Mouse (Mus musculus) embryonic facial prominence, embryonic 11.5 days (tissue): ENCODE results near the gene Col4a2. TPM values are rescaled to one million over a fixed set of nuclear protein-coding genes. Genes with fewer than 3 reads are reported as not detected.

ENCODE experiments used
- ATAC-seq: fragments of 200-750 bp; cut with Nextera tagmentation; replicated peaks from 2 replicates; pipeline ENCODE4 v1.8.0; 2017; ENCODE audit warnings: low read depth; ENCODE audit not compliant: insufficient number of reproducible peaks, low FRiP score, low TSS enrichment
- DNase-seq: peaks from one replicate; pipeline ENCODE4 v3.0.0-alpha.2; 2015; ENCODE audit warnings: low spot score
- H3K27ac ChIP-seq: fragments of 300-500 bp; sonication (generic); replicated peaks from 2 replicates; pipeline ENCODE4 v1.5.1; 2014; ENCODE audit warnings: mild to moderate bottlenecking, low read depth, low read length, control low read depth
- H3K27me3 ChIP-seq: fragments of 300-500 bp; sonication (generic); 2 replicates; pipeline ENCODE4 v1.6.1; 2014; ENCODE audit warnings: mild to moderate bottlenecking, low read length, moderate library complexity, mixed read lengths; ENCODE audit not compliant: control insufficient read depth, insufficient read depth
- H3K36me3 ChIP-seq: fragments of 300-500 bp; sonication (generic); replicated peaks from 2 replicates; pipeline ENCODE4 v1.6.1; 2014; ENCODE audit warnings: low read depth, mild to moderate bottlenecking, low read length, moderate library complexity, mixed read lengths; ENCODE audit not compliant: control insufficient read depth, insufficient read depth
- H3K4me1 ChIP-seq: fragments of 300-500 bp; sonication (generic); 2 replicates; pipeline ENCODE4 v1.6.1; 2014; ENCODE audit warnings: low read length, mixed read lengths; ENCODE audit not compliant: control insufficient read depth, insufficient read depth
- H3K4me2 ChIP-seq: fragments of 300-500 bp; sonication (generic); 2 replicates; pipeline ENCODE4 v1.6.1; 2014; ENCODE audit warnings: low read depth, mild to moderate bottlenecking, control low read depth, low read length, moderate library complexity
- H3K4me3 ChIP-seq: fragments of 300-500 bp; sonication (generic); 2 replicates; pipeline ENCODE4 v1.5.1; 2014; ENCODE audit warnings: low read depth, low read length, control low read depth
- H3K9ac ChIP-seq: fragments of 300-500 bp; sonication (generic); replicated peaks from 2 replicates; pipeline ENCODE4 v1.6.1; 2014; ENCODE audit warnings: mild to moderate bottlenecking, control low read depth, low read length
- H3K9me3 ChIP-seq: fragments of 300-500 bp; sonication (generic); replicated peaks from 2 replicates; pipeline ENCODE4 v1.6.1; 2016; ENCODE audit warnings: mild to moderate bottlenecking, low read length, inconsistent platforms, mixed read lengths; ENCODE audit not compliant: control insufficient read depth
- WGBS: fragments of 180-500 bp; shearing (Covaris S2); extraction: QIAGEN DNeasy Blood & Tissue Kit; methylation state at CpG from one replicate; pipeline ENCODE4 v1.1.7; 2014; 5-methylcytosine and 5-hydroxymethylcytosine counted together
- polyA plus RNA-seq: library from polyadenylated mRNA; unstranded; fragments of >200 nt; fragmentation: Nextera tagmentation; extraction: Ambion mirVana; gene quantifications from 2 replicates; pipeline ENCODE4 v1.2.1, GENCODE M21; 2014

Gene Col4a2
- polyA plus RNA-seq, 1 experiment from 2014 or later: 26.7 TPM

DNA sequence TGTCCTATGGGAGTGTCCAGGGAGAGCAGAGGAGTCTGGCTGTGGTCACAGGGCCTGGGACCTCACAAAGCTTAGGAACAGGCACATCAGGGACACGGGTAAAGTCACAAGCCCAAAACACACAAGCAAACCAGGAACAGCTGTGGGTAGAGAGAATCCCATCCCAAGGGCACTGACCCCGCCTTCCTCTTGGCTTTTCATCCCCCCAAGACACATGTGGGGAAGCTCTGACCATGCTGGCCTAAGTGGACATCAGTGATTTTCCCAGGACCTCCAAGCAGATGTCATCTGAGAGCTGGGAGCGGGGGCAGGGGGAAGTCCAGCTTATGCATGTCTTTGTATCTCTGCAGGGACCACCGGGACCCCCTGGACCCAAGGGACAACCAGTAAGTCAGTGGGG, 92.0 kb downstream of the Col4a2 start:
- H3K9ac ChIP-seq: no peak overlapping the region
- no peak overlapping the region for H3K4me3 ChIP-seq
- 48% methylated on average over 4 of the region's 4 CpGs for WGBS
- H3K36me3 ChIP-seq: no peaks in the 10 kb centered on the region; the same call in 1 of the 2 replicates
- no peak for ATAC-seq
- no peak overlapping the region for H3K27ac ChIP-seq
- H3K4me1 ChIP-seq: no peaks in the 10 kb centered on the region; the same call in 1 of the 2 replicates
- no peaks in the 10 kb centered on the region for H3K27me3 ChIP-seq
- H3K4me2 ChIP-seq: no peak overlapping the region
- no peak for DNase-seq
- no peaks in the 10 kb centered on the region for H3K9me3 ChIP-seq

DNA sequence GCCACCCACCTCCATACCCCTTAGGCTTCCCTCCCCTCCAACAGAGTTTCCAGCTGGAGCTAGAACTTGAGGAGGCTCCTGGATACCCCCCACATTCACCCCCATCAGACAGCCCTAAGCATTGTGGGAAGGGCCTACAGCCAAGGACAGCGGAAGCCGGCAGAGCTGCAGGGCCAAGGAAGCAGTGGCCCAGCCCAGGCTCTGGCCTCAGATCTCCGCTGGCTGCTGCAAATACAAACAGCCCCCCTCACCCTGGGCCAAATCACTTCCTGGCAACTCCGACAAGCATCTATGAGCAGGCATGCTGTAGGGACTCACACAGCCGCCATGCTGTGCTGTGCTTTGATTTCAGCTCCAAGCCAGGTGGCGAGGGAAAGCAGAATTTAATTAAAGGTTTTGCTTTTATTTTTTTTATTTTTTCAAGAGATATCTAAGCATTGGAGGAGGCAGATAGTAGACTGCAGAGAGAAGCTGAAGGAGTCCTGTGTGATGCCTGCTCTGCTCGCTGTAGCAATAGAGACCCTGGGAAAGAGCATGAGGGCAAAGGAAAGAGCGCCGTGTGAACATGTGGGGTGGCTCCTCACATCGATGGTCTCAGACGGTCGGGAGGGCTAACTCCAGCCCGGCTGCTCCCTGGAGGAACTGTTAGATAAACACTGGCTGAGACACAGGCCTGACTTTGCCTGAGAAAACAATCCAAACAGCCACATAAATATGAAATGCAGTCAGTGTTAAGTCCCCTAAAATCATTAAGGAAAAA, 93.3 kb downstream of the Col4a2 start:
- H3K4me2 ChIP-seq: no peak overlapping the region
- no peak overlapping the region for H3K9ac ChIP-seq
- no peaks in the 10 kb centered on the region for H3K9me3 ChIP-seq
- 37% methylated on average over 13 of the region's 13 CpGs for WGBS
- no peaks in the 10 kb centered on the region for H3K27me3 ChIP-seq
- ATAC-seq (peak; percentile 72; the same call in 1 of the 2 replicates), DNase-seq (peak; percentile 53)
- H3K4me3 ChIP-seq: no peak overlapping the region
- no peaks in the 10 kb centered on the region; the same call in 1 of the 2 replicates for H3K4me1 ChIP-seq
- H3K36me3 ChIP-seq: no peaks in the 10 kb centered on the region; the same call in 1 of the 2 replicates
- H3K27ac ChIP-seq: no peak overlapping the region

DNA sequence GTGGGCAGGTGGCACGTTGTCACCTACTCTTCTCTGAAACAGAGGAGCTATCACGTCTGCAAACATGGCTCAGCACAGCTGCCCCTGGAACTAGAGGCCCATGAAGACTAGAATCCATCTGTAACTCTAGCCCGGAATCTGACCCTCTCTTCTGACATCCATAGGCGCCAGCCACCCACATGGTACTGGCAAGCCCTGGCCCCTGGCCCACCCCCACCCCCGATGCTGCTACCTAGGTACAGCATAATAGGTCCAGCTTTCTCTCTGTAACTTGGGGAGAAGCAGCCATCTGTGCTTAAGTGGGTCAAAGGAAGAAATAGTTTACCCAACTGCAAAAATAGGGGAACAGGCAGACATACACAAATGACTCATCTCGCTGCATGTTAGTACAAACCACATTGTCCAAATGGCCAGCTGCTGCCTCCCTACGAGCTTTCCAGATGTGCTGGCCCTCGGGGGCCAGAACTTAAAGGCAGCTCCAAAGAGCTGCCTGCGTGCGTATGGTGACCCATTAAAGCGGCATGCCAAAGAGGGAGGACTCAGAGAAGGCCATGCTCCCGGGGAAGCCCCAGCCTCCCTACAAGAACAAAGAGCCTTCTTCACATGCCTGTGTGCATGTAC, 99.0 kb downstream of the Col4a2 start:
- Histone ChIP-seq H3K9ac (no peak overlapping the region), H3K4me3 (no peak overlapping the region), H3K36me3 (no peaks in the 10 kb centered on the region; the same call in 1 of the 2 replicates), H3K4me2 (no peak overlapping the region), H3K9me3 (no peaks in the 10 kb centered on the region), H3K27ac (peak overlapping the region; percentile 35; the same call in 1 of the 2 replicates), H3K4me1 (peaks cover 2% of the 10 kb centered on the region; the same call in 1 of the 2 replicates), H3K27me3 (no peaks in the 10 kb centered on the region)
- DNase-seq (peak; percentile 22), ATAC-seq (no peak)
- 48% methylated on average over 12 of the region's 12 CpGs for WGBS

DNA sequence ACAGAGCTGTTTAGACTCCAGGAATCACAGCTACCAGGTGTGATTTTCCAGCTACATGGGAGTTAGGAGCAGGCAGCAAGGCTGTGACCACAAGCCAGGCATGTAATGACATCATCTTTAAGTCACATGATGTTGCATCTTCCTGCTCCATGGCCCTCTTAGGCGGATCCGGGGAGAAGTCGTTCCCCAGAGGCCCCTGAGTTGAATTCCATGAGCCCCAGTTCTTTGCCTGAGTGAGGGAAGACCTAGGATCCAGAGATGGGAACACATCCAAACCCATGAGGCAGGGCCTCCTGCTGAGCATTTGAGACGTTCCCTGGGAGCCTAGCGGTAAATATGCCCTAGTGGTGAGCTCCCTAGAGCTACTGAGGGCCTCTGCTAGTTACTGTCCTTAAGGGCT, 99.8 kb downstream of the Col4a2 start:
- H3K9ac ChIP-seq: no peak overlapping the region
- no peak for ATAC-seq
- H3K27ac ChIP-seq: no peak overlapping the region
- no peak overlapping the region for H3K4me2 ChIP-seq
- peaks cover 2% of the 10 kb centered on the region; the same call in 1 of the 2 replicates for H3K4me1 ChIP-seq
- no peak overlapping the region for H3K4me3 ChIP-seq
- 66% methylated on average over 5 of the region's 5 CpGs for WGBS
- H3K27me3 ChIP-seq: no peaks in the 10 kb centered on the region
- H3K36me3 ChIP-seq: no peaks in the 10 kb centered on the region
- no peak for DNase-seq
- H3K9me3 ChIP-seq: no peaks in the 10 kb centered on the region

DNA sequence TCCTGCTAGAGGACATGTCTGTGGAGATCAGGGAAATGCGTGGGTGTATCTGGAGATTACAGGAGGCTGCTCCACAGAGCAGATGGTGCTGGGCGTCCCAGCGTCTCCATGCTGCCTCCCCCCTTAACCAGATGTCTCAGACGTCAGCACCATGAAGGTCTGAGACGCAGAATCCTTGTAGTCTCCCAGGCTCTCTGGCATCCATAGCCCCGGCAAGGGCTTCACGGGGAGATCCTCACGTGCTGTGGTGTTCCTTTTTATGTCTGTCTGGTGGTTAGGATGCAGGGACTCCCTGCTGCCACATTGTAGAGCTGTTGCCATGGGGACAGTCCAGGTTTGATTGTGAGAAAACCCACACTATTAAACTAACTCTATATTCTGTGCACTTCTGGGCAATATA, 101.7 kb downstream of the Col4a2 start:
- ATAC-seq (no peak; the same call in 1 of the 2 replicates), DNase-seq (no peak)
- no peak overlapping the region for H3K4me3 ChIP-seq
- H3K9me3 ChIP-seq: no peaks in the 10 kb centered on the region
- H3K36me3 ChIP-seq: no peaks in the 10 kb centered on the region
- H3K9ac ChIP-seq: no peak overlapping the region
- no peaks in the 10 kb centered on the region for H3K27me3 ChIP-seq
- peaks cover 2% of the 10 kb centered on the region; the same call in 1 of the 2 replicates for H3K4me1 ChIP-seq
- no peak overlapping the region for H3K27ac ChIP-seq
- 68% methylated on average over 8 of the region's 8 CpGs for WGBS
- no peak overlapping the region for H3K4me2 ChIP-seq

DNA sequence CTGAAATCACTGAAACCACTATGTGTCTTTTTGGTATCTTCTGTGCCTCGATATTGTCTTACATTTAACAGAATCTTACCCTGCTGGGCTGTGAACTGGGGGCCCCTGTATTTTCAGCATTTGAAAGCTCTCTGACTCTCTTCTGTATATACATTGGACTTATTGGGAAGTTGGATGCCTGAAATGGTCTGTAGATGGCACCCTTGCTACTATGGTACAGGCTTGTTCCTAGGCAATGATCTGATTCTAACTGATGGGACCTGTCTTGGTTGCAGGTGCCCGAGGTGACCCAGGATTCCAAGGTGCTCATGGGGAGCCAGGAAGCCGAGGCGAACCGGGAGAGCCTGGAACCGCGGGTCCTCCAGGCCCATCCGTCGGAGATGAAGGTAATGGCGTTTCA, 102.5 kb downstream of the Col4a2 start:
- no peaks in the 10 kb centered on the region for H3K36me3 ChIP-seq
- H3K27ac ChIP-seq: no peak overlapping the region
- H3K9ac ChIP-seq: no peak overlapping the region
- peaks cover 2% of the 10 kb centered on the region; the same call in 1 of the 2 replicates for H3K4me1 ChIP-seq
- WGBS: 92% methylated on average over 10 of the region's 10 CpGs
- H3K4me3 ChIP-seq: no peak overlapping the region
- H3K9me3 ChIP-seq: no peaks in the 10 kb centered on the region
- DNase-seq: no peak
- H3K27me3 ChIP-seq: no peaks in the 10 kb centered on the region
- no peak overlapping the region for H3K4me2 ChIP-seq
- no peak for ATAC-seq

DNA sequence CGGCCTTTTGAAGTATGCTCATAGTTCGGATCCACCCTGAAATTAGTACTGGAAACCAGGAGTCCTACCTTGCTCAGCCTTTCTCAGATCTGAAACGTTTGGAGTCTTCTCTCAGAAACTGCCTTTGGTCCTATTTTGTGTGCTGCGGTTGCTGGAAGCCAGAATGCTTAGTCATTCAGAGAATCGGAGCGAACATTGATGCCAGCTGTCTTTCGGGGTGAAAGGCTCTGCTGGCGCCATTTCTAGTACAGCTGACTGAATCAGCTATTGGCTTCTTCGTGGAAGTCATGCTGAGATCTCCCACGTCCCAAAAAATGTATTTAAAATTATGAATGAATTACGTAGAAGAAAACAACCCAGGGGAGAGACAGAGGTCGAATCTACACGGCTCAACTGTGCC, 105.2 kb downstream of the Col4a2 start:
- Histone ChIP-seq H3K9me3 (no peaks in the 10 kb centered on the region), H3K4me1 (no peaks in the 10 kb centered on the region), H3K9ac (no peak overlapping the region), H3K4me3 (no peak overlapping the region), H3K27me3 (no peaks in the 10 kb centered on the region), H3K36me3 (no peaks in the 10 kb centered on the region), H3K27ac (no peak overlapping the region), H3K4me2 (no peak overlapping the region)
- DNase-seq (no peak), ATAC-seq (no peak)
- 82% methylated on average over 13 of the region's 13 CpGs for WGBS

DNA sequence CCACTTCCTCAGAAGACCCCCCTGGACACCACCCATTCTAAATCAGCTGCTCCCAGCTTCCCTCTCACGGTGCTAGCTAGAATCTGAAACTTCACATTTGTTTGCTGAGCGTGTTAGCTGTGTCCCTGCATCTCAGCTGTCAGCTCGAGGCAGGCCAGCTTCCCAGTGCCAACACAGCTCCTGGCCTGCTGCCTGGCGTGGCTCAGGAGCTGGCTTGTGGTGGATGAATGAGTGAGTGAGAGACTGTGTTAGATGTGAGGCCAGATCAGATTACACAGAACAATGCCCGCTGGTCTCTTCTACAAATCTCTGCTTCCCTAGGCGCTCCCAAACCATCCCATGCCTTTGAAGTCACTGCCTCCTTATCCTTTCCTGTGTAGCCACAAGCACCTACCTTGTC, 106.6 kb downstream of the Col4a2 start:
- WGBS: 49% methylated on average over 6 of the region's 6 CpGs
- H3K27ac ChIP-seq: no peak overlapping the region

More for the DNA sequence above, 106.6 kb downstream of the Col4a2 start:
- Histone ChIP-seq H3K4me1 (no peaks in the 10 kb centered on the region), H3K9ac (no peak overlapping the region), H3K27me3 (no peaks in the 10 kb centered on the region), H3K9me3 (no peaks in the 10 kb centered on the region), H3K4me3 (no peak overlapping the region), H3K4me2 (no peak overlapping the region), H3K36me3 (no peaks in the 10 kb centered on the region)
- ATAC-seq (no peak), DNase-seq (no peak)
